Mouse (Mus musculus) naive thymus-derived CD4-positive, alpha-beta T cell, adult 5 months (primary cell): ENCODE data around the gene Cspg5. TPM values are rescaled to one million over a fixed set of nuclear protein-coding genes. Genes with fewer than 3 reads are reported as not detected.

Experiments used
- polyA plus RNA-seq: library from polyadenylated mRNA; unstranded; fragments of 100-300 nt; shearing (Covaris generic); gene quantifications from one replicate; pipeline ENCODE4 v1.2.1, GENCODE M21; 2017

Gene Cspg5
- polyA plus RNA-seq, result not detected

DNA sequence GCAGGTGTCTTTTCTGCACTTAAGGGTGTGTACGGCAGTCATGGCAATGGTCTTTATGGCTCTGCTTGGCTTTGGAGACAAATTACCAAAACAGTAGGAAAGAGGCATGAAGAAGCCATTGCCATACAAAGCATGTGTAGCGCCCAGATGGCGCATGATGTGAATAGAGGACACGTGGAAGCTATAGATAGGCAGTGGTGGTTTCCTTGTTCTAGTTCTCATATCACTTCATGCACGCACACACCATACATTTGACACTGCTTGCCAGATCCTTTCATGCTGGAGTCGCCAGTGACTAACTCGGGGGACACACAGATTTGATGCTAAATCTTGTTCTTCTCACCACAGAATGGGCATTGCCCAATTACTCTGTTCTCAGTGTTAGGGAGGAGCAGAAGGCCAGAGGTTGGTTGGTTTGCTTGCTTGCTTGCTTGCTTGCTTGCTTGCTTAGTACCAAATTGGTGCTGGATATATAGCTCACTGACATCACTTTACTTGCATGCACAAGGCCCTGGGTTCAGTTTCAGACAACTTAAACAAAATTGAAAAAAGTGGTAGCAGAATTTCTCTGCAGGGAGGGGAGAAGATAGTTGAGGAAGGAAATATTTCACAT is at the start of gene Cspg5:
TSS of gene Cspg5 (plus strand) at position 563 of the 613 bp plus-strand sequence.

DNA sequence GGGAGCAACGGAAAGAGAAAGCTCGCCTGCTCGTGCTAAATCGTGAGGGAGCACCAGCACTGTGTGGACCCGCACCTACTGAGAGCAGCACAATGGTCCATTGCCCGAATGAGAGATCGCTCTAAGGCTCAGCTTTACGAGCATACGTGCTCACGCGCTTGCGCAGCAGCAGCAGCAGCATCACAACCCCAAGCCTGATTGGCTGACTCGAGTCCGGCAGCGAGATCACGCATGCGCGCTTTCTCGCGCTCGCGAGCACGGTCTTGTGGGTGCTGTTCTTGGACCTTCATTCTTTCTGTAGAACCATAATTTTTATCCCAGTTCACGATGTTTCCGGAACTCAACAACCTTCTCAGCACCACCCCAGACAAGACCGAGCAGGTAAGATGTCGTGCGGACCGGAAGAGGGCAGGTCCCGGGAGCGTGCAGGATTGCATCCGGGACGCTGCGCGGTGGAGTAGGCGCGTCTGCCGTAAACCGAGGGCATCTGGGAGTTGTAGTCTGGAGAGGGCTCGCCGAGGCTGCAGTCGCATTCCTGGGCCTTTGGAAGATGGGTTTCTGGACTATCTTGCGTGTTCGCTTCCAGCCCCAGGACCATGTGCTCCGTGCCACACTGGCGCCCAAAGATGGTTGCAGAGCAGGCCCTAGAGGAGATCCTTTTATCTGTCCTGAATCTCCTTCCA is 61.5 kb downstream of the Cspg5 start, which contains the start of gene Elp6:
TSS of gene Elp6 (plus strand) at position 205 of the 683 bp plus-strand sequence.

Other genes starting within 250 kb of the Cspg5 start
- gene Smarcc1, start 126.1 kb upstream of the Cspg5 start, polyA plus RNA-seq, result 43.2 TPM
- gene Dhx30, start 126.0 kb upstream of the Cspg5 start, polyA plus RNA-seq, result 148 TPM
- gene Elp6, start 61.4 kb downstream of the Cspg5 start, polyA plus RNA-seq, result 9.1 TPM
- 70.8 TPM for gene Scap, start 89.5 kb downstream of the Cspg5 start, polyA plus RNA-seq
- gene Ptpn23, start 164.4 kb downstream of the Cspg5 start, polyA plus RNA-seq, result 4.8 TPM
- not detected for gene Ngp, start 176.0 kb downstream of the Cspg5 start, polyA plus RNA-seq
- 12.9 TPM for gene Klhl18, start 232.9 kb downstream of the Cspg5 start, polyA plus RNA-seq
- gene Kif9, start 233.2 kb downstream of the Cspg5 start, polyA plus RNA-seq, result 0.34 TPM